Mouse (Mus musculus): Measurements from ENCODE around the gene Tcf23.

The Tcf23 gene

GRCm38 (mm10) chr5:30949654-30950326, 18.7 kb upstream of the Tcf23 start:
- CTCF ChIA-PET: interaction anchor here (0.9 to 1.1 kb wide), 3 partner anchors 9 to 48 kb away, joined by 3 to 5 read pairs (median 4); no protein-coding TSS in a partner anchor

- CTCF ChIA-PET: interaction anchor here (0.9 to 1.1 kb wide), 2 partner anchors 9 to 10 kb away, joined by 3 to 4 read pairs; no protein-coding TSS in a partner anchor
Observed at GRCm38 (mm10) chr5:30950451-30950850, 18.0 kb upstream of the Tcf23 start.

- CTCF ChIA-PET: no interaction called here
Observed at GRCm38 (mm10) chr5:30950922-30951321, 17.5 kb upstream of the Tcf23 start.

- CTCF ChIA-PET: no interaction called here
Observed at GRCm38 (mm10) chr5:30951706-30952105, 16.8 kb upstream of the Tcf23 start.

- CTCF ChIA-PET: no interaction called here
Observed at GRCm38 (mm10) chr5:30952551-30952950, 15.9 kb upstream of the Tcf23 start.

GRCm38 (mm10) chr5:30954065-30954464, 14.4 kb upstream of the Tcf23 start:
- CTCF ChIA-PET: no interaction called here

GRCm38 (mm10) chr5:30954556-30954955, 13.9 kb upstream of the Tcf23 start:
- CTCF ChIA-PET: no interaction called here

- CTCF ChIA-PET: no interaction called here
Observed at GRCm38 (mm10) chr5:30955751-30956150, 12.7 kb upstream of the Tcf23 start.

GRCm38 (mm10) chr5:30957891-30958290, 10.6 kb upstream of the Tcf23 start:
- CTCF ChIA-PET: no interaction called here

GRCm38 (mm10) chr5:30959198-30959854, 9.1 kb upstream of the Tcf23 start:
- CTCF ChIA-PET: interaction anchor here (0.6 to 0.8 kb wide), 2 partner anchors 9 to 37 kb away, joined by 3 read pairs; no protein-coding TSS in a partner anchor

GRCm38 (mm10) chr5:30959966-30960501, 8.4 kb upstream of the Tcf23 start, which contains the start of gene Preb:
TSS of gene Preb (minus strand) at chr5:30960361.
- CTCF ChIA-PET: interaction anchor here (0.5 to 0.8 kb wide), 3 partner anchors 16 to 39 kb away, joined by 3 to 4 read pairs (median 3); partner anchors contain the start of gene Khk

- CTCF ChIA-PET: interaction anchor here (0.8 kb wide), 1 partner anchor 11 kb away, joined by 4 read pairs; no protein-coding TSS in a partner anchor
Observed at GRCm38 (mm10) chr5:30960814-30961213, 7.6 kb upstream of the Tcf23 start.

GRCm38 (mm10) chr5:30961545-30962505, 6.6 kb upstream of the Tcf23 start:
- CTCF ChIA-PET: no interaction called here

- CTCF ChIA-PET: no interaction called here
Observed at GRCm38 (mm10) chr5:30963916-30964315, 4.5 kb upstream of the Tcf23 start.

- CTCF ChIA-PET: no interaction called here
Observed at GRCm38 (mm10) chr5:30966189-30966588, 2.3 kb upstream of the Tcf23 start.

GRCm38 (mm10) chr5:30969440-30969839, 978 bp downstream of the Tcf23 start:
- CTCF ChIA-PET: interaction anchor here (0.6 kb wide), 1 partner anchor 164 kb away, joined by 5 read pairs; no protein-coding TSS in a partner anchor

GRCm38 (mm10) chr5:30974870-30975656, 6.6 kb downstream of the Tcf23 start:
- CTCF ChIA-PET: no interaction called here

- CTCF ChIA-PET: no interaction called here
Observed at GRCm38 (mm10) chr5:30982357-30982756, 13.9 kb downstream of the Tcf23 start.

GRCm38 (mm10) chr5:30992980-30993676, 24.7 kb downstream of the Tcf23 start:
- CTCF ChIA-PET: no interaction called here

- CTCF ChIA-PET: no interaction called here
Observed at GRCm38 (mm10) chr5:30994074-30994473, 25.6 kb downstream of the Tcf23 start.

All from spleen, embryonic (tissue).